Mouse (Mus musculus): Measurements from ENCODE around the gene Zfp93.

DNA sequence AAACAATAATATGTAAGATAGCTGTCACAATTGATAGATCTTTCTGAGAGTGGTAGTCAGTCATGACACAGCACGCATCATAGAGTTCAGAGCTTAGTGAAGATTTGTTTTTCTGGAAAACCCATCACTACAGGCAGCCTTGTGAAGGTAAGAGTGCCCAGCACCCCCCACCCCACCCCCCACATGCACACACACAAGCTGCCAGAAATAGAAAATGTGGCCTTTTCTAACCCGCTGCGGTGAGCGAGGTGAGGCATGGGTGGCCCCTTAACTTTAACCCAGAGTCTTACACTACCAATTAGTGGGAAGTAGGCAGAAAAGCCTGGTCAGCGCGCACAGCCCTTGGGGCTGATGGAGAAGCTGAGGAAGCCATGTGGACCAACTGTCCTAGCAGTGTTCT lies 971 bp downstream of the Zfp93 start:
- TF ChIP-seq CTCF (IDR thresholded peaks at IDR 0.05; ENCODE audit: low read depth) (no peak), EP300 (IDR thresholded peaks at IDR 0.05; ENCODE audit: low read depth) (no peak)

Measured in heart, postnatal 0 days (tissue).